Mouse (Mus musculus) embryo, embryonic 10 days (tissue): ENCODE results near the gene Hbb-bt.
"Not testable (repeated sequence)": the region's sequence is repeated elsewhere in the genome, so short reads cannot be mapped to it uniquely, and the experiment has no call there.

Experiments used
- DNase-seq: peaks from one replicate; pipeline ENCODE4 v3.0.0-alpha.2; 2015; ENCODE audit warnings: low spot score

The Hbb-bt gene

DNA sequence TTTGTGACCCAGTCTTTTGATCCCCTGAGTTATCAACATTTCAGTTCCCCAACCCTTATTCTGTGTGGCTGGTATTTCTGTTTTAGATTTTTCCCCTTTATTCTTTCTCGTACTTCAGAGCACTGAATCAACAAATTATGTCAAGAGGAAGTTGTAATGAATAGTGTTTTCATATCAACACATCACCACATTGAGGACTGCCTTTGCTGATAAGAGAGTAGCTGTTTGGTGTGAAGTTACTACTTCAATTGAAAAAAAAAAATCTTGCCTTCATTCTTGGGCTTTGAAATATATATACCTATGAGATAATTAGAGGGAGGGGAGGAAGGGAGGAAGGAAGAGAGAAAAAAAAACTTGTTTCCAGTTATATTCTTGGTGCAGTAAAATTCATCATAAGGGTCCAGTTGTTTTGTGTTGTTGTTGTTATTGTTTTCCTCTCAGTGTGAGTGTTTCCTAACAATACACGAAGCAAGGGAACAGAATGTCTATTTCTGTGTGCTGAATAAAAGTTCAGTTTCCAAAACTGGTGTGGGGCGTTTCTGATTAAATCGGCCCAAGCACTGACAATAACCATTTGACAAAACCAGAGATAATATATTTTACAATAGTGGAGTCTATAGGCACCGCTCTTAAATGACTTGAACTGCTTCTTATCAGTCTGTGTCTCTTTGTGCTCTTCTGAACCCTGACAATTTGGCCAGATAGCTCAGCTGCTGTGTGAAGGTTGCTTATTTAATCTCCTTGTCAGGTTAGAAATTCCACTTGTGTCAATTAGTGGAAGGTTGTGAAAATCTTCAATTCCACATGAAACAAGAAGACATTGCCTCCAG is 4.6 kb downstream of the Hbb-bt start:
- DNase-seq = peak; percentile 5

DNA sequence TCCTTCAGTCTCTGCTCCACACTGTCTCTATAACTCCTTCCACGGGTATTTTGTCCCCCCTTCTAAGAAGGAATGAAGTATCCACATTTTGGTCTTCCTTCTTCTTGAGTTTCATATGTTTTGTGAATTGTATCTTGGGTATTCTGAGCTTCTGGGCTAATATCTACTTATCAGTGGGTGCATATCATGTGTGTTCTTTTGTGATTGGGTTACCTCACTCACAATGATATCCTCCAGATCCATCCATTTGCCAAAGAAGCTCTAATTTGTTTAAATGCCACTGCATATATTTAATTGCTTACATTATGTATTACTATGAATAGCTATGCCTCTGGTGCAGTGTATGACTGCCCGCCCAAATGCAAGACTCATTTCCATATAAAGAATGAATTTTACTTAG is 5.7 kb downstream of the Hbb-bt start:
- not testable (repeated sequence) for DNase-seq

DNA sequence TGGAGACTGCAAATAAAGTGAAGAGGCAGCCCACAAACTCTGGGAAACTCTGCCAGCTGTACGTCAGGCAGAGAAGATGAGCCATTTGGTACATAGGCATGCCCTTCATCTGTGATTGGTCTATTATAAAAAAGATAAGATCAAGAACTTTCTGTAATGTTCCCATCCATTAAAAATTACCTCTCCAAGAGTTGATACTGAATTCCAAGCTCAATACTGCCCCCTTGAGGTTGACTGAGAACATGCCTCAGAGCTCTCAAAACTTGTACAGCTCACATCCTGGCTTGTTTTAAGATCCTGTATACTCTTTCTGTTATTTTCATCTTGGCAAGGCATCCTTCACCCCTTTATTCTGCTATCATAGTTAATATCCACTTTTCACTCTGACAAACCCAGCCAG is 6.9 kb downstream of the Hbb-bt start:
- DNase-seq = peak; percentile 68

DNA sequence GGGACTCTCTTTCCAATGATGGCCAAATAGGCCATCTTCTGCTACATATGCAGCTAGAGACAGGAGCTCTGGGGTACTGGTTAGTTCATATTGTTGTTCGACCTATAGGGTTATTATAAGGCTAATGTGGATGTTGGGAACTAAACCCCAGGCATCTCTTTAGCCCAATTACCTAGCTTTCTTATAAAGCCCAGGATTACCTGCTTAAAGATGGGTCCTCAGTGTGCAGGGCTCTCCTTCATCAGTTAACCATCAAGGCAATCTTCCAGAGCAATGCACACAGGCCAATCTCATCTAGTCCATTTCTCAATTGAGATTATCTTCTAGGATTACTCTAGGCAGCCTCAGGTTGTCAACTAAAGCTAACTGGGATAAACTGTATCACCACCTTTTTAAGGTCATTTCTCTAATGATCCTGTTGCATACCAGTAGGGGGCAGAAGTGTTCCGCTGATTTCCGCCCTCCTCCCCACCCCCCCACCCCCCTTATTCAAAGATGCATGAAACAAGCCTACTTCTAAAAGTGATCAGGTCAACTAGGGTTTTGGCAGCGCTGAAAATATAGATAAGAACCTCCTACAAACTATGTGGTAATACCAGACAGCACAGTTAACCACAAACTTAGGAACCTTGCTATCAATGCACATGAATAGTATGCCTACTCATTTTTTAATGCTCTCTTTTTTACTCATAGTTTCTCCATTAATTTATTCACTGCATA is 21.0 kb downstream of the Hbb-bt start:
- peak; percentile 5 for DNase-seq

DNA sequence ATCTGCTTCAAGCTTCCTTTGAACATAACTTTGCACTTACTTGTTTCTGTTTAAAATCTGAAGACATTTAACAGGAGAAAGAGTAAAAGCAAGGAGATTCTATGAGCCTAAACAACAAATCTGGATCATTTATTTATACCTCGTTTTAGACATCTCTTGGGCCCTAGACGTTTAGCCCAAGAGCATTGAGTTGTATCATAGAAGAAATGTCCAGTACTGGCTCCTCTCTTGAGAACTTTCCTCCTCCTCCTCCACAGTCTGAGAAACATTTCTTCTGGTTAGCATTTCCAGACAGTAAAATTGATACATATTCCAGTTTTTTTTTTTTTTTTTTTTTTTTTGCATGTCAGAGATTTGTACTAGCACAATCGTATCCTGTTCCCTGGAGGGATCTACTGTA is 22.1 kb downstream of the Hbb-bt start, which contains the start of gene Olfr67:
Gene Olfr67 (minus strand): TSS at position 101 of the 400 bp plus-strand sequence.
- no peak for DNase-seq

GRCm38 (mm10) chr7:103779598-103779997 is 34.2 kb downstream of the Hbb-bt start, which contains the start of gene Olfr68:
Gene Olfr68, minus strand, starts transcription at chr7:103779698.
- DNase-seq = no peak

GRCm38 (mm10) chr7:103777652-103778051 is 36.1 kb downstream of the Hbb-bt start:
- not testable (repeated sequence) for DNase-seq

- no peak for DNase-seq
These were observed 42.3 kb downstream of the Hbb-bt start, which contains the start of gene Olfr69 for GRCm38 (mm10) chr7:103771494-103771893. Gene Olfr69, minus strand, starts transcription at chr7:103771594.

DNA sequence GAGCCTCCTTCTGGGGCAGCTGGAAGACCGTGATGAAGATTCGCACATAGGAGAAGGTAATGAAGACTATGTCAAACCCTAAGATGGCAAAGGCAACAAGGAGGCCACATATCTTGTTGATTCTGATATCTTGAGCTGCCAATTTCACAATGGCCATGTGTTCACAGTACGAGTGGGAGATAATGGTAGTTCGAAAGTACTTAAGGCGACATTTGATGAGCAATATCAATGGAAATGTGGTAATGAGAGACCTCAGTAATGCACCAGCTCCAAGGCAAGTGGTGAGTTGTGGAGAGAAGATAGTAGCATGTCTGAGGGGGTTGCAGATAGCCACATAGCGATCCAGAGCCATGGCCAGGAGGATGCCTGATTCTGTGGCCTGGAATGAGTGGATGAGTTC is 46.1 kb downstream of the Hbb-bt start:
- not testable (repeated sequence) for DNase-seq
